ENCODE assay signal across 9 mouse cellular contexts in genomic region chr14:23848529-23849141, GRCm38 (mm10).
DNase-seq lines count a peak whose midpoint lies in the region; ATAC-seq lines count a peak whose summit lies in the region.
"Had no signal": no experiment of that assay in that cellular context is flagged by ENCODE, and none has a peak within 500 bp of the region (broad histone marks: within the 10 kb centered on the region; RNA-seq: fewer than 3 reads in every experiment).

No protein-coding gene starts in this region.

- no peaks in the 10 kb centered on the region for H3K27me3 ChIP-seq in midbrain, embryonic 16.5 days (ENCODE audit: control insufficient read depth, insufficient read depth, low read depth, low read length)

- peak; percentile 68 for ATAC-seq in midbrain, embryonic 16.5 days

- peak overlapping the region; percentile 60 for H3K27ac ChIP-seq in midbrain, embryonic 16.5 days (ENCODE audit: low read length)

- no peak overlapping the region for H3K4me3 ChIP-seq in midbrain, embryonic 16.5 days (ENCODE audit: low read depth, low read length)

- H3K9me3 ChIP-seq in midbrain, embryonic 16.5 days (replicated peaks; ENCODE audit: control insufficient read depth, low read length, poor library complexity, severe bottlenecking): no peaks in the 10 kb centered on the region

- H3K4me2 ChIP-seq in midbrain, embryonic 16.5 days (ENCODE audit: low read length): 0 out of 2 replicates have a peak overlapping the region, but pooled peaks have one; percentile 3
- H3K4me2 ChIP-seq: liver, embryonic 11.5 days had no signal

- H3K4me1 ChIP-seq in midbrain, embryonic 16.5 days (ENCODE audit: control insufficient read depth, insufficient read depth, low read length): peaks cover 15% of the 10 kb centered on the region

- H3K9ac ChIP-seq in midbrain, embryonic 16.5 days (ENCODE audit: low read depth, low read length): no peak overlapping the region

- H3K36me3 ChIP-seq in midbrain, embryonic 16.5 days (ENCODE audit: control insufficient read depth, insufficient read depth, low read length): no peaks in the 10 kb centered on the region

- 9% methylated on average over 6 of the region's 6 CpGs for WGBS in midbrain, embryonic 16.5 days

- peak; percentile 19 to 57 for DNase-seq in layer of hippocampus, adult 18-20 months (ENCODE audit: low spot score in 2 of 2)
- no peak for DNase-seq in layer of hippocampus, adult 9-10 months (ENCODE audit: low spot score)
- DNase-seq in cerebellum, adult 11 months: peak; percentile 21
- peak; percentile 33 for DNase-seq in cerebellum, adult 9-10 months
- DNase-seq in heart, adult 18-20 months: no peak
- DNase-seq in urinary bladder, postnatal 36 days (ENCODE audit: low spot score in 2 of 2): no peak
- DNase-seq: kidney, adult 8-10 months had no signal

Comparison
In these comparisons a context has a peak if more than half of its experiments do, and no peak if none do; other contexts are left out.
1. DNase-seq: peak in layer of hippocampus, adult 18-20 months (2 of 2), cerebellum, adult 11 months (single experiment) and cerebellum, adult 9-10 months (single experiment); none in layer of hippocampus, adult 9-10 months (single experiment), heart, adult 18-20 months (0 of 2) and urinary bladder, postnatal 36 days (0 of 2).